Mouse (Mus musculus): ENCODE data around the gene Klf13. TPM values are rescaled to one million over a fixed set of nuclear protein-coding genes. Genes with fewer than 3 reads are reported as not detected.

Klf13 gene
- polyA plus RNA-seq, 1 experiment from 2014 or later, result 134 TPM

DNA sequence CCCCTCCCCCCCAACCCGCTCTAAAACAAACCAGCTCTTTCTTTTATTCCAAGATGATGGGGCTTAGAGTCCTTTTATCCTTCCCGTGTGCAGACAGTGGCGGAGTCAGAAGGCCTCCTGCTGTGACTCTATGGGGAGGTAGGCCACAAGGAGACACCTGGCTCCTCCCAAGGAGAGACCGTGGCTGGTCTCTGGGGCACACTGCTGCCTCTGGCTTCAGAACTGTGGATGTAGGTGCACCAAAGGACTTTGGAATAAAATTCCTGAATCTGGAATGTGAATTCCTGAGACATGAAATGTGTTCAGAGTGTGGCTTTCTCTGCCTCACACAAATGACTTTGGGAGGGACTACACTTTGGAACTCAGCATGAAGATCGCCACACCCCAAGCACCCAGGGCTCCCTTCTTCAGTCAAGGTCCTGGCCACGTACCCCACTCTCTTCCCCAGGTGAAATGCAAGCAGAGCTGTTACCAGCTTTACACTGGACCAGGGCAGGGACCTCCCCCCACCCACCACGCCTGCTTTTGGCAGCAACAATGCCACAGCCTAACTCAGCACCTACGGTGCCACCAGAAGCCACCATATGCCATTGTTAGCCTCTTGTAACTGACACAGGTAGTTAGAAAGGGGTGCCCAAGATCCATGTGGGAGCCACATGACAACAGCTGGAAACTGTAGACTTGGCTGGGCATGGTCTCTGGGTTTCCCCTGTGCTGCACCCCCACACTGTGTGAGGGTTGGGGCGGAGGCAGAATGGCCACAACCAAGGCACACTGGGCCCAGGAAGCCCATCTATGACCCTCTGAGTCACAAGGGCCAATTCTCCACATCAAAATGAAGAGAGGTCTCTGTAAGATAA, 49.4 kb downstream of the Klf13 start:
- DNase-seq (ENCODE audit: low spot score), result no peak

DNA sequence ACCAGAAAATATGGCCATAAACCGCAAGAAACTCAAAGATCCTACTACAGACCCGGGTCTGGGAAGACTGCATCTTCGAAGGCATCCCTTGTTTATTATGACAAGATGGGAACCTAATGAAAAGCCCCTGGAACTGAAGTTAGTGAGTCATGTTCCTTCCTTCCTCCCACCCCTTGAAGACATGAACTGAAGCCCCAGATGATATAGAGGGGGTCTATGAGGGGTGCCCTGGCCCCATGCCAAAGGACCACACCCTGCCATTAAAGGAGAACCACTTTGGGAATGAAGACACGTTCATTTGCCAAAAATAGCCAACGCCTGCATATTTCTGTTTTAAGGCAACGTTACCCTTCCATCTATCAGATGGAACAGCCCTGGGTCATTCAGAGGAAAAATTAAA, 50.0 kb downstream of the Klf13 start:
- DNase-seq (ENCODE audit: low spot score), result no peak

DNA sequence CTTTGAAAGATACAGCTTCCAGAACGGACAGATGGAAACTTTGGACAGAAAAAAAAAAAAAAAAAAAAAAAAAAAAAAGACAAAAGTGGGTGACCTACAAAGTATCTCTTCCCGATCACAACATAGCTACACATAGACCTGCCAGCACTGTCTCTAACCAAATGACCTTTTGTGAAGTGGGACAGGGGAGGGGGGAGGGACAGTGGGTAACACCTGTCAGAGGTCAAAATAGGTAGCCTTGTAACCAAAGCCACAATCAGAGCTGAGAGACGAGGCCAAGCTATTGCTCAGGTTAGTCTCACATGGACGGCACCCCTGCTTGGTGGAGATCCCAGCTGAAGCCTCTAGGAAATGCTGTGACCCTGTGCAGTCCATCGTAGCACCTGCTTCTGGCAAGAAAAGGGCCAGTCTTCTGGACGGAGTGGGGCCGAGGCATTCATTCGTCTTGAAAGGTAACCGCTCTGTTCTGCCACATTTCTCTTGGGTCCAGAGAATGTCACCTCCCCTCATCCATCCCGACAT, 51.1 kb downstream of the Klf13 start:
- DNase-seq (ENCODE audit: low spot score), result no peak

DNA sequence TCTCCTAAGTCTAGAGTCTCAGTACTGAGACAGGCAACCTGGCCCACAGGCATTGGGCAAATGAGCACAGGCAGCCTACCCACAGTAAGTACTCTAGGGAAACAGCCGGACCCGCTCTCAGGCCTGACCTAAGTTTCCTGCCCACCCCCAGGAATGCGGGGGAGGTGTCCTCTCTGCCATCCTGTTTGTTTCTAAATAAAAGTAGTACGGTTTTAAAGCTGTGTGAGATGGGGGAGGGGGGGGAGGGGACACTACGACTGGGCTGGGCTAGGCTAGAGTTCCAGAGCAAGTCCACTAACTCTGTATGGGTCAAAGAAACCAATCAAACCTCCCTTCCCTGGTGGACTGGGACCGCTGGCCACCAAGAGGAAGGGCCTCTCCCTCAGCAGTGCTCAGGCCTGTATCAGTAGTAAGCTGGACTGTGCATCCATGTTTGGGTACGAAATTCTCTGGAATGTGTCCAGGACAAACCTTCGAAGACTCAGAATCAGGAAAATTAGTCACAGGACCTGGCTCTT, 51.6 kb downstream of the Klf13 start:
- no peak for DNase-seq (ENCODE audit: low spot score)

DNA sequence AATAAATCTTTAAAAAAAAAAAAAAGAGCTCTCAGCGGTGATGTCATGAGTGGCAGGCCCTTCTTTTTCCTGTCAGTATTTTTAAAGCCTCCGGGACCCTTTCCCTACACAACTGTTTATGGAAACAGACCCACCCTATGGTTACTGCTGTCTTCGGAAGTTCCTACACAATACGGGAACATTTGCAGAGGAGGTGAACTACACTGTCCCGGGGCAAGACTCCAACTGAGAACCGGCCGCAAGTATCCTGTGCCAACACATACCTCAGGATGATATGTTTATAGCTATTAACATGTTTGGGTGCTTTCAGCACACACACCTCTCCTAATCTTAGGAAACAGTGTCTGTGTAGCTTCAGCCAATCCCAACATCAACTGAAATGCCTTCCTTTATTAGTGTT, 53.7 kb downstream of the Klf13 start:
- DNase-seq (ENCODE audit: low spot score), result no peak

DNA sequence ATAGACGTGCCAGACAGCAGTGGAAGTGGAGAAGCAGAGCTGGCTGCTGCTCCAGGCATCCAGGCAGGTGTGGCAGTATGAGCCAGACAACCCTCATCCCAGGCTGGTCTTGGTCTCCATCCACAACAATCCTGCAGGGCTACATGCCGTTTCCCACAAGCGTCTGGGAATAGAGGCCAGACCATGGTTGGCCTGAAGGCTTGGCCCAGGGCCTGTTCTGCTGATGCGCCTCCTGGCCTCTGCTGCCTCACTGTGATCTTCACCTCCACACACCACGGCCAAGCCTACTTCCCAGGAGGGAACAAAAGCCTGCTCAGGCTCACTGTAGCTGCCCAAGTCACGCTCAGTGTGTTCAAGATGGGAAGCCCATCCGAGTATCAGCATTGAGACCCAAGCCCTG, 56.0 kb downstream of the Klf13 start:
- no peak for DNase-seq (ENCODE audit: low spot score)

DNA sequence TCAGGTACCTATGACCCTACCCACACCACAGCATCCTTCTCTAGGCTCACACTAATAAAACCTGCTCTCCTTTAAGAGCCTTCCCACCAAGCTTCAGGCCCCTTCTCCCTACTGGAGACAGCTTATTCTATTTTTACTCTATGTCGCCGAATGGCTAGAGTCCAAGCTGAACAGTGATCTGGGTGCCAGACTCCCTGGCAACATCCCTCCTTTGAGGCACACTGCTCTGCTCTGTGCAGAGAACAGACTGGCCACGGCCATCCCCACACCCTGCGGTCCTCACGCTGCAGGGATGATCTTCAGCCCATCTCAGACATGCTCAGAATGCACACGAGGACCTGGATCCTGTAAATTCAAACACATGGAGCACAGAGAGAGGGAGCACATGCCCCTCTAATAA, 59.1 kb downstream of the Klf13 start:
- DNase-seq (ENCODE audit: low spot score), result no peak

DNA sequence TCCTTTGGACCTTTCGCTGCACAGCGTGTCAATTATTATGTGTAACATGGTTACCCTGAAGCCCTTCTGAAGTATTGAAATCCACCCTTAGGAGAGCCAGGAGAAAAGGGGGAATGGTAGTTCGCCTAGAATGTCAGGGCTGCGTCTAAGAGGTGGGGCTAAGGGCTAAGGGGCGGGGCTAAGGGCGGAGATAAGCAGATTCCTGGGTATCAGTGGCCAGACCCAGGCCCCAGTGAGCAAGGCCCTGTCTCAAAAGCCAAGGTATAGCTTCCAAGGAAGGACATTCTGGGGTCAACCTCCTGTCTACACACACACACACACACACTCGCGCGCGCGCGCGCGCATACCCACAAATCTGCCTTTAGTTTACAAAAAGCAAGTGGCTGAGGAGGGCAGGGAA, 61.1 kb downstream of the Klf13 start:
- no peak for DNase-seq (ENCODE audit: low spot score)

DNA sequence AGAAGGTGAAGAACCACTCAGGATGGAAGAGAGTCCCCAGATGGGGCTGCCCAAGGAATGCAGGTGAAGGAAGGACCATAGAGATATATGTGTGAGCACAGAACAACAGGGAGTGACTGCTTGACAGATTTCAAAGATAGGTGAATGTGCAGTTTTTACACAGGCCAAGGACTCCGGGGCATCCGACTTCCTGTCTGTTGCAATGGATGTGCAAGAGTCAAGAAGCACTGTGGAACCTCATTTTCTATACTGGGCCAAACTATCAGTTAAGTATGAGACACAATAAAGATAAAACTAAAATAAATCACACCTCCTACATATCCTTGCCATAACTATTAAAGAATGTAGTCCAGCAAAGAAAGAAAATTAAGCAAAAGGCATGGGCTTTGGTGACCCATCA, 62.1 kb downstream of the Klf13 start:
- DNase-seq (ENCODE audit: low spot score), result no peak

DNA sequence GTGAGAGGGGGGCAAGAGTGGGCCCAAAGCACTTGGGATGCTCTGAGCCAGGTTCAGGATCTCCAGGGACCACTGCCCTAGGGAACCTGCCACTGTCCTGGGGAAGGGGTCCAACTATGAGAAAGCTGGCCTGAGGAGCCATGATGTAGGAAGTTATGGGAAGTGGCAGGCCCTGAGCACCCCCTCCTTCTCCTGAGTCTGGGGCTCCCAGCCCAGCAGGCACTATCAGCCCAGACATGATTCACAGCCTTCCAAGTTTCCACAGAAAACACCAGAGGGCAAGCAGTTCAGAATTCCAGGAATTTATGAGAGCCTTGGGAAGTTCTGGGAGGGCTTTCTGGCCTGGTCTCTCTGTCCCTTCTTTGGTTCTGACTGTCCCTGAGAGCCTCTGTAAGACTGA, 63.0 kb downstream of the Klf13 start:
- no peak for DNase-seq (ENCODE audit: low spot score)

DNA sequence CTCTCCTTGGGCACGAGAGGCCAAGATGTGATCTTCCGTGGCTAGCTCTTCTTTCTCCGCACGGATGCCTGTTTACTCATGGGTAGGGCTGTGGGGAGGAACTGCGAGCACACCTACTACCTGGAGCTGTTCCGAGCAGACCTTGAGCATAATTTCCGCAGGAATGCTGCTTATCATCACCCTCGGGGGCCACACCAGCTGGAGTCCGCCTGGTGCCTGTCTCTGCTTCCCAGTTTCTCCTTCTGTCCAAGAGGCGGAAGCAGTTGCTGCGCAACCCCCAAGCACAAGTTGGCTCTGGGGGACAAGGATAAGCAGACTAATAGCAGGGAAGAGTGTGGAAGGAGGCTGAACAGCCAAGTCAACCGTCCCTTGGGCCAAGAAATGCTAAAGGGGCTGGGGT, 64.8 kb downstream of the Klf13 start:
- DNase-seq (ENCODE audit: low spot score), result no peak

DNA sequence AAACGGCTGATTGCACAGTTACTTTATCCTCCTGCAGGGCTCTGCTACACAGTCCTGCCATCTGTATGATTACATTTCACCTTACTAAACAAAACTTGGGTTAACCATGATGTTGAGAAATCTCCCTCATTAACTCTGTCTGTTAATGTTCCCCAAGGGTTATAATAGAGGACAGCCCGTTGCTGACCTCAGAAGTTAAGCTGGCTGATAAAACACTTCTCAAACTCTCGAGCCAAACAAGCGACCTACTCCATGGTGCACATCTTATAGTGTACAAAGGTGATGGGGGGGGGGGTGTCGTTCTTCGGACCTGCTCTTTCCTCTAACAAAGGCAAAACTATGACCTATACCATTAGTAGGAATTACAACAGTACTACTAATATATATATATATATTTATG, 67.0 kb downstream of the Klf13 start:
- no peak for DNase-seq (ENCODE audit: low spot score)

DNA sequence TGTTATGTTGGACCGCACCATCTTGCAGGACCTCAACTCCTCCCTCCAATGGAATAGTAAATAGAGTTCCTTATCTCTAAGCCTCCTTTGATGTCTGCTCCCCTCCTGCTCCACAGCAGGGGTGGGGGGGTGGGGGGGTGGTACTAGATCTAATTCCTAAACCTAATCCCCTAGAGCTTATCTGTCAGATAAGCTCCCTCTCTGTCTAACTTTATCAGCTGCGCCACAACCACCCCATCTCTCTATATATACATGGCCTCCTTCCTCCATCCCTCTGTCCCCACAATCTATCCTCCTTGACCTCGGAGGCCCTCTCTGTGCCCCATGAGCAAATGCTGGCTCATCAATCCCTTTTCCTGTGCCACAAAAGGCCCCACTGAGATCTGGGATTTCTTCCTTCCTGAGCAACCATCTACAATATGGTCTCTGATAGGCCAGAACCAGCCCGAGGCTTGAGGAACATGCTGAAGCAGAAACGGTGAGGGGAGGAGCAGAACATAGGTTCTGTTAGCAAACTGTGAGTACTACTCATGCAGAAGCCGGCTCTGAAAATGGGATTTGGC, 70.3 kb downstream of the Klf13 start:
- no peak for DNase-seq (ENCODE audit: low spot score)

DNA sequence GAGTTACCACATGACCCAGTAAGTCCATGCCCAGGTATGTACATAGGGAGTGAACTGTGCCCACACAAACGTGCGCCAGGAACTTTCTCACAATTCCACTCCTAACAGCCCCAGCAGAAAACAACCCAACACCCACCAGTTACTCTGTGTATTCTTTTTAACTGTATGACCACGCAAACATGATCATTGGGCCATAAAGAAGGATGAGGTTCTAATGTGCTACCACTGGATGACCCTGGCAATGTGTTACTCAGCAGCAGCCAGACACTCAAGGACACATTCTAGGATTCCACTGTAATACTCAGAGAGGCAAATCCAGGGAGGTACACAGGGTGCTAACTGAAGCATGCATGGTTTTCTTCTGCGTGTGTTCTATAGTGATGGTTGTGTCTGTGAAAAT, 72.8 kb downstream of the Klf13 start:
- no peak for DNase-seq (ENCODE audit: low spot score)

DNA sequence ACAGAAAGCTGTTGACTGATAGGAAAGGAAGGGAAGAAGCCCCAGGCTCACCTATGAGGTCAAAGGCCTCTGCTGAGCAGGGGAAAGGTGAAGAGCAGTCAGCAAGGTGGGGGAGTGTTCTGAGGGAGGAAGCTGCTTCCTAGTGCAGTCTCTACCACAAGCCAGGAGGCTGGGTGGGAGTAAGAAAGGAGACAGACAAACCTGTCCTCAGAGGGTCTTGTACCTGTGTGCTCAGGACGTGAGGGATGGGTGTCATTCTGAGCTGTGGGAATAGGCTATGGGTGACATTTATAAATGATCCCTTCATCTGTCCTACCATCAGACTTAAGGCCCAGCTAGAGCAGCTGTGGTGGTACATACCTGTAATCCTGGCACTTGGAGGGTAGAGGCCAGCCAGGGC, 75.7 kb downstream of the Klf13 start:
- DNase-seq (ENCODE audit: low spot score), result no peak

DNA sequence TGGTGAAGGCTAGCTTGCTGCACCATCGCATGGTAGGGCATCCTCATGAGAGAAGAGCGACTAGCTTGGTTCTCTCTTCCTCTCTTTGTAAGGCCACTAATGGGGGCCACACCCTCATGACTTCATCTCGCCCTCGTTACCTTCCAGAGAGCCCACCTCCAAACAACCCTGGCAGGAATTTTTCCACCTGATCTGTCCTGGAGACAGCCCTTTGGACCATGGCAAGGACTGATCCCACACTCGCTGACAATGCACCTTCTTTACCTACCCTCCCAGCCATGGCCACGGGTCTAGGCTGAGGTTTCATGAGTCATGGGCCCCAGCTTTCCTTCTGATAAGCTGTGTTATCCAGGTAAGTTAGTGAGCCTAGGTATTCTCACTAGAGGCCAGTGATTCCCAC, 77.6 kb downstream of the Klf13 start:
- no peak for DNase-seq (ENCODE audit: low spot score)

DNA sequence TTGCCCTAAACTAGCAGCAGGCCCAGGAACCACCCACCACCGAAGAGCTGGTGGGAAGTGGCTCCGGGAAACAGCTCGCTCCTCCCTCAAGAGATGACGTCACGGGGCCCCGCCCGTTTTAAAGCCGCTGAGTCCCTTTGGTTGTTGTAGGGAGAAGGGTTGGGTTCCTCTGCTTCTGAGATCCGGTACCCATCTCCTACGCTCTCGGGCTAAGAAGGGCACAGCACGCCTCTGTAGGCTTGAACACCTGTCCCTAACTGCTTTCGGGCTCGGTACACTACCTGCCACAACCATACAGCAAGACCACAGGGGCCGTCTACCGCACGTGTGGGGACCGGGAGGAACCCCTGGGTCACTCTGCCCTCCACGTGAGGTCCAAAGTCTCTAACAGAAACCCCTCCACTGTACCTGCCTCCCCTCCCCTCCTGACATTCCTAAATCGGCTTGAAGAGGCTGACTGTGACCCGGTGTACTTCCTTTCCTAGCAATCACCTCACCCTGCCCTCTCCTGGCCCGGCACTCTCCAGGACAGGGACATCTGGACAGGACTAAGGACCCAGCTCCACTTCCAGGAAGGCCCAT, 80.1 kb downstream of the Klf13 start:
- peak; percentile 88 for DNase-seq (ENCODE audit: low spot score)

DNA sequence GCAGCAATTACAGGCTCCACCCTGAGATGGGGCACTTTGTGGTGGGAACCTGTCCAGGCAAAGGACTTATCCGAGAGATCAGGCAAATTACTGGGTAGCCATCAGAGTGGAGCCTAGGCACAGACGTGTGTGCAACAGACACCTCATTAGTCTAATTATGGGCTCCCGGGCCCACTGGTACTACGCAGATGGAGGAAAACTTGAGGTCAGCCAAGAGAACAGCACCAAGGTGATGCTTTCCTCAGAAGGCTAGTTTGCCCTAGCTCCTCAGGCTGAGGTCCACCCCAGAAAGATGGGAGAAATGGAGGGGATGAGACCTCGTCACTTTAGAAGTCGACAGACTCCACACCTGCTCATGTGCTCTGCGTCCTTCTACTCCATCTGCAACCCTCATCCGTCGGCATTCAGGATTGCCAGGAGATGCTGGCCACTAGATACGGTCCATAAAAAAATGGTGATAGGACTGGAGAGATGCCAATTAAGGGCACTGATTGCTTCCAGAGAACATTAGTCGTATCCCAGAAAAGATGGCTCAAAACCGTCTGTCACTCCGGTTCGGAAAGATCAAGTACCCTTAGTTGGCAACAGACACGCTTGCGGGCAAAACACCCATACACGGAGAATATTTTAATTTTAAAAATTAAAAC, 80.8 kb downstream of the Klf13 start:
- no peak for DNase-seq (ENCODE audit: low spot score)

DNA sequence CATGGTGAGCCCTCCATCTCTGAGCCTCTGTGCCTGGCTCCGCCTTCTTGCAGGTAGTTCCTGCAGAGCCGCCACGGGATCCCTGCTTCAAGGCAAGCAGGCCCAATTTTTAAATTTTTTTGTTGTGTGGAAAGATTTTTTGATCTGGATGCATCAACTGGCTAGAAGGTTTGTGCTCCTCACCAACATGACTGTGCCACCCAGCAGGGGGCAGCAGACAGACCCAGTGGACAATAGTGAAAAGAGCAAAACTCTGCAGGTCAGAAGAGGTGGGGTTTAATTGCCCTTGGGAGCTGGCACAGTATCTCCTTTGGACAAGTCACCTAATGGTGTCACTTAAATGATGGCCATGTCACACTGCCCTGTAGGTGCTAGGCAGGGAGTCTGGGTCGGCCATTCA, 83.4 kb downstream of the Klf13 start:
- peak; percentile 76 for DNase-seq (ENCODE audit: low spot score)

DNA sequence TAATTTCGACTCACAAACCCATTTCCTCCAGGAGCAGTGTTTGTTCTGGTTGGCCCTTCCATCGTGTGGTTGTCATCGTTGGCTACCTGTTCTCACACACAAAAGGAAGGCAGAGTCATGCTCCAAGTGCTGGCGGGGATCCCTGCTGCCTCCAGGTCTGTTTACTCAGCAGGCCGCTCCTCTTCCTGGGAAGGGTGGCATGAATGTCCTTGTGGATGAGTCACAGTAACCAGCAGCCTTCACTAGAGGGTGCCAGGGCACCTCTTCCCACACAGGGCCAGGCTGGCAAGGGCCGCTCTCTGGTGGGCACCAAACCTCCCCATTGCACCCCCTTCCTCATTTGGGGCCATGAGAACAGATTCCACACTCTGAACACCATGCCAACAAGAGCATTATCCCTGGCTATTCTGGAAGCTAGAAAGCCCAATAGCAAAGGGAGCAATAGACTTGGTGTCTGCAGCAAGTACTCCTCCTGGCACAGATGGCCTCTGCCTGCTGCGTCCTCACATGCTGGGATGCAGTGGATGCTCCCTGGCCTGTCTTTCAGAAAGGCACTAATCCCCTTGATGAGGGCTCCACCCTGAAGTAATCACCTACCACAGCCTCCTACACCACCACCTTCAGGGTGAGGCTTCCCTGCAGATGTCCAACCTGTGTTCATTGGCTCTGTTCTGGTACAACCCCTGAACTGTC, 86.7 kb downstream of the Klf13 start:
- no peak for DNase-seq (ENCODE audit: low spot score)

Measured in thymus, postnatal 0 days (tissue).